Mouse (Mus musculus): Measurements from ENCODE around the gene Nudt6. TPM values are rescaled to one million over a fixed set of nuclear protein-coding genes. Genes with fewer than 3 reads are reported as not detected.

Nudt6 gene
- polyA plus RNA-seq, 1 experiment from 2014 or later, result 20.4 TPM

DNA sequence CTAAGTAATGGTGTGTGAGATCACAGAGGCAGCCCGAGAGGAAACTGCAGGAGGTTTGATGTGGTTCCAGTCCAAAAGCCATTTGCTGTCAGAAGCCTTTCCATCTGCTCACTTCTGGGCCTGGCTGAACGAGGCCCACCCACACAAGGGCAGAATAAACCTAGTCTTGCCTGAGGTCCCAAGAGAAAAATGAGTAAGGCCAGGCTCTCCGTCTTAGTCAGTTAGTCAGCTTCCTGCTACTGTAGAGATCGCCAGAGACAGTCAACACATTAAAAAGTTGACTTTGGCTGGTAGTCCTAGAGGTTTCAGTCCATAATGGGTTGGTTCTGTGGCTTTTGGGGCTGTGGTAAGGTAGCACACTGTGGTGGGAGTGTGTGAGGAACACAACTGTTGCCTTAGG is 49.6 kb downstream of the Nudt6 start:
- no peak for DNase-seq (ENCODE audit: low read depth, low spot score)
- POLR2A ChIA-PET, result interaction anchor here (1.5 kb wide), 1 partner anchor 15 kb away, joined by 4 read pairs; no protein-coding TSS in a partner anchor

DNA sequence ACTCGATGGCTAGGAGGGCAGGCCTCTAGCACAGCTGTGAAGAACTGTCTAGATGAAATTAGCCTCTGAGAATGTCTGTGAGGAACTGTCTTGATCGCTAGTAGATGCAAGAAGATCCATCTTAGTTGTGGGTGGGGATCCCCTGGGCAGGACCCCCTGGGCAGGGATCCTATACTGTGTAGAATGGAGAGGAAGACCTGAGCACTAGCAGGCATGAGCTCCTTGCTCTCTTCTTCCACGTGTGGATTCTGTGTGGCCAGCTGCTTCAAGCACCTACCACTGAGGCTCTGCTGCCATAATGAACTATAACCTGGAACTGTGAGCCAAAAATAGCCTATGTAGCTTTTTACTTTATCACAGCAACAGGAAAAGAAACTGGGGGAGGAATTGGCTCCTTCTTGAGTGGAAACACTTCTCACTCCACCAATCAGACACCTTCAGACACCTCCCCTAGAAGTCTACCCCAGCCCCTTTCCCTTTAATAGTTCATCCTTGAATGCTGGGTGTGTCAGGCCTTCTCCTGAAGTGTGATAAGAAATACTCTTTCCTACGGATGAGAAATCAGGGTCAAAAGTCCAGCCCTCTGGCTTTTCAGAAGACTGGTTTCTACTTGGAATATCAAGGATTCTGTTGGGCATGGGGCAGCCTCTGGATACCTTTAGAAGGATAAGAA is 53.5 kb downstream of the Nudt6 start:
- in situ Hi-C loops (cut with MboI; ENCODE audit: low pct_unique_long_range_greater_than_20kb), result no loop called here
- H3K27me3 ChIP-seq, result no peaks in the 10 kb centered on the region
- ATAC-seq (no peak), DNase-seq (ENCODE audit: low read depth, low spot score) (no peak)
- ChIA-PET CTCF (interaction anchor here (1.7 kb wide), 1 partner anchor 17 kb away, joined by 4 read pairs; no protein-coding TSS in a partner anchor), POLR2A (interaction anchor here (1.1 kb wide), 1 partner anchor 32 kb away, joined by 3 read pairs; no protein-coding TSS in a partner anchor)
- TF ChIP-seq CTCF (IDR thresholded peaks at IDR 0.05), result no peak

More for the DNA sequence above, 49.6 kb downstream of the Nudt6 start:
- in situ Hi-C loops (cut with MboI; ENCODE audit: low pct_unique_long_range_greater_than_20kb), result no loop called here
- no peaks in the 10 kb centered on the region for H3K27me3 ChIP-seq
- CTCF ChIA-PET, result interaction anchor here (0.9 to 2.3 kb wide), 5 partner anchors 13 to 37 kb away, joined by 3 to 7 read pairs (median 3); no protein-coding TSS in a partner anchor
- no peak for TF ChIP-seq CTCF (IDR thresholded peaks at IDR 0.05)
- ATAC-seq, result no peak

DNA sequence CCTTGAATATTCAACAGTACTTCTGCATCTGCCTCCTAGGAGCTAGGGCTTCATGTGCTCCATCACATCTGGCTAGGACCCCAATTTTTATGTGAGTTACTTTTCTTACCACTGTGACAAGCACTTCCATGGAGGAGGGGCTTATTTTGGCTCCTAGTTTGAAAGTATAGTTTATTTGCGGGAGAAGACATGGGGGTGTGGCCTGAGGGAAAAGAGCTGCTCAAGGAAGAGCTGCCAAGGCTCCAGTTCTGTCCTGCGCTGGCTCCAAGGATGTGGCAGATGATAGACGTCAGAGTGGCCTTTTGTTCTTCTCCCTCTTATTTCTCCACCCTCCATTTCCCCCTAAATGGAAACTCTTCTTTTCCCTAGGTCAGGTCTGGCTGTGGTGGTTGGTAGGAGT is 54.0 kb downstream of the Nudt6 start:
- ATAC-seq (no peak), DNase-seq (ENCODE audit: low read depth, low spot score) (no peak)
- no peaks in the 10 kb centered on the region for H3K27me3 ChIP-seq
- in situ Hi-C loops (cut with MboI; ENCODE audit: low pct_unique_long_range_greater_than_20kb), result no loop called here
- ChIA-PET POLR2A (interaction anchor here (1.1 kb wide), 1 partner anchor 33 kb away, joined by 3 read pairs; no protein-coding TSS in a partner anchor), CTCF (interaction anchor here (1.7 kb wide), 1 partner anchor 16 kb away, joined by 4 read pairs; no protein-coding TSS in a partner anchor)
- TF ChIP-seq CTCF (IDR thresholded peaks at IDR 0.05), result no peak

DNA sequence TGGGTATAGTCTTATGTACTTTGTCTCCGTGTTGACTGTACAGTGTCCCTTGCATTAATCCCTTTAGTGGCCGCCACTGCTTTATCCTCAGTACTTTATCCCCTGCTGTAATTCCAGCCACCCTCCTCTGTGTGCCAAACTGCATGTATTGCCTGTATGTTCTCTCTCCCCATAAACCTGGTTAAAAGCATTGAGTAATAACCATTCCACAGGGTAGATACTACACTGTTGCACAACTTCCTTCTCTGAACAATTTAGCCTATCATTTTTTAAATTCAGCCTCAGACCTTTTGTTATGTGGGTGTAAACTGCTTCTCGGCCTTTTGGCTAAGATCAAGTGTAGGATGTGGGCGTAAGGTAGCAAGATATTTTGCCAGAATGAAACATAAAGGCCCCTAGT is 54.9 kb downstream of the Nudt6 start:
- no peaks in the 10 kb centered on the region for H3K27me3 ChIP-seq
- no peak for TF ChIP-seq CTCF (IDR thresholded peaks at IDR 0.05)
- ChIA-PET POLR2A (no interaction called here), CTCF (no interaction called here)
- ATAC-seq (no peak), DNase-seq (ENCODE audit: low read depth, low spot score) (no peak)
- in situ Hi-C loops (cut with MboI; ENCODE audit: low pct_unique_long_range_greater_than_20kb), result no loop called here

DNA sequence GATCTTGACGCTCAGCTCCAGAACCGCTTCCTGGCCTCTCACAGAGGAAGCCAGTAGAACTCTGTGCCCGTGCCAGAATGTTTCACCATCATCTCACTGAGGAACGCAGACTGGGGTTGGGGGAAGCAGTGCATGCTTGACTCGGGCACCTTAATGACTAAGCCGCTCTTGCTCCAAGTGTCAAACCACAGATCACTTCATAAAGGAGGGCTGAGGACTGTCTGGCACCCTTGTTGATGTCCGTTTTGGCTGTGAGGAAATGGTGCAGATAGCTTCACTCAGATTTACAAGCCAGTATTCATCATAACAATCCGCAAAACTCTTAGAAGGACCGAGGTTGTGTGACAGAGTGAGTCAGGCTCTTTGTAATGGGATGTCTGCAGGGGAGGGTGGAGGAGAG is 59.3 kb downstream of the Nudt6 start:
- ChIA-PET CTCF (interaction anchor here (1.1 to 1.7 kb wide), 3 partner anchors 22 to 783 kb away, joined by 3 read pairs; no protein-coding TSS in a partner anchor), POLR2A (interaction anchor here (0.6 to 1.0 kb wide), 2 partner anchors 49 to 416 kb away, joined by 3 to 9 read pairs; no protein-coding TSS in a partner anchor)
- ATAC-seq (peak; percentile 80), DNase-seq (ENCODE audit: low read depth, low spot score) (peak; percentile 82)
- no peaks in the 10 kb centered on the region for H3K27me3 ChIP-seq
- in situ Hi-C loops (cut with MboI; ENCODE audit: low pct_unique_long_range_greater_than_20kb), result no loop called here
- no peak for TF ChIP-seq CTCF (IDR thresholded peaks at IDR 0.05)

Other genes starting within 250 kb of the Nudt6 start
- not detected for gene Il21, start 187.6 kb downstream of the Nudt6 start, polyA plus RNA-seq (2021)
- 18.8 TPM for gene Bbs12, start 107.7 kb downstream of the Nudt6 start, polyA plus RNA-seq (2021)
- gene Cetn4, start 107.5 kb downstream of the Nudt6 start, polyA plus RNA-seq (2021), result 27.9 TPM
- 1.3 TPM for gene Fgf2, start 71.9 kb downstream of the Nudt6 start, polyA plus RNA-seq (2021)
- gene Spata5, start 315 bp downstream of the Nudt6 start, polyA plus RNA-seq (2021), result 43.3 TPM
- gene Spry1, start 219.7 kb upstream of the Nudt6 start, polyA plus RNA-seq (2021), result 170 TPM